Mouse (Mus musculus) kidney, postnatal 10 days (tissue): ENCODE results near the gene Cdh4.

Experiments
- DNase-seq: peaks from one replicate; pipeline ENCODE4 v3.0.0; 2021; ENCODE audit warnings: mixed read lengths

Gene Cdh4

DNA sequence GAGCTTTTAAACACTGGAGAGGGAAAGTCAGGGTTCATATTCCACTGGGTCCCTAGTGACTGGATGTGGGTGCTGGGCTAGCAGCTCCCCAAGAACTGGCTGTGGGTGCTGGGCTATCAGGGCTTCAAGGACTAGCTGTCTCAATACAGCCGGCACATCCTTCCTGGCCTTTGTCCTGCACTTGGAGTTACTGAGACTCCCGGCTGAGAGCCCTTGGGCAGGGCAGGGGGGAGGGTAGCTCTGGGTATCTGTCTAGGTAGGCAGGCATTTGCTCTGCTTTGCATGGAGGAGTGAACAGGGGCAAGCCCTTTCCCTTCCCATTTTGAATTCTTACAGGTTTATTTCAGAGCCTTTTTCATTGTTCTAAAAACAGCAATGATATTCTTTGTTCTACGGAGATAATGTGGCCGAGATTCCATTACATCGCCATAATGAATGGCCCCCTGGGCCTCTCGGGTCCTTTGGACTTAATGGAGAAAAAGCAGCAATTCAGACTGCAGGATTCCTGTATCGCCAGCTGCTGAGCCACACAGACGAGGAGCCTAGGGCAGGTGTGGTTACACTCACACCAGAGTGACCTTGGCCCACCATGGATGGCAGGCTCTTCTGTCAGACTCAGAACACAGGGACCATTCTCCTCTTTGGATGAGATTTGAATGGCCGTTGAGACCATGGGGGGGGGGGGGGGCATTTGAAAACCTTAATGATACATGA is 97.5 kb downstream of the Cdh4 start:
- peak; percentile 27 for DNase-seq

DNA sequence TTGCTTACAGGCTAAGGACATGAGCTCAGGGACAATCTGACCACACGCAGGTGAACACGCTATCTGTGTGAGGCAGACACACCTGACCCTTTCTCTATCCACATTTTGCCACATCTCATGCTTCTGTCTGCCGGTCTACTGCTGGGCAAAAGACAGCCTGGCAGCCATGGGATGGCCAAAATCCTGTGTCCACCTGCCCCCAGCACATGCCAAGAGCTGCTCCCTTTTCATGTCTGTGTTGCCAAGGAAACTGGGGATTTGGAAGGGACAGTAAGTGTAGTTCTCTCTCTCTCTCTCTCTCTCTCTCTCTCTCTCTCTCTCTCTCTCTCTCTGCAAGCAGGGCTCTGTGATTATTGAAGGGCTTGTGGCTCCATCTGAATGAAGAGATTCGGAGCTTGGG is 98.9 kb downstream of the Cdh4 start:
- no peak for DNase-seq

DNA sequence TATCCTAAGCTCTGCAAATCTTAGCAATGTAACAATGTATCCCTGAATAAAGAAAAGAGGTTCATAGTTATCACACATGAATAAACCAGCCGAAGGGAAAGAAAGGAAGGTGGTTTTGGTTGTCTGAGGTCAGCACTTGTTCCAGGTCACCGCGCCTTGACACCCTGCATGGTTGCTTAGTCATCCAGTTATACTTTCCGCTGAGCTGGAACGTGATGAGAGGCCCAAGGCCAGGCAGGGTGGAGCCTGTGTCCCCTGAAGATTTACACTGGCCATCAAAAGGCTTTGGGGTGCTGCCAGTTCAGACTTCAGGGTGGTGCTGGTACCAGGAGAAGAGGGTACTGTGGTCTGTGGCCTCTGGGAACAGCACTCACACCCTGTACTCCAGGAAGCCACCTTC is 105.4 kb downstream of the Cdh4 start:
- peak; percentile 23 for DNase-seq

DNA sequence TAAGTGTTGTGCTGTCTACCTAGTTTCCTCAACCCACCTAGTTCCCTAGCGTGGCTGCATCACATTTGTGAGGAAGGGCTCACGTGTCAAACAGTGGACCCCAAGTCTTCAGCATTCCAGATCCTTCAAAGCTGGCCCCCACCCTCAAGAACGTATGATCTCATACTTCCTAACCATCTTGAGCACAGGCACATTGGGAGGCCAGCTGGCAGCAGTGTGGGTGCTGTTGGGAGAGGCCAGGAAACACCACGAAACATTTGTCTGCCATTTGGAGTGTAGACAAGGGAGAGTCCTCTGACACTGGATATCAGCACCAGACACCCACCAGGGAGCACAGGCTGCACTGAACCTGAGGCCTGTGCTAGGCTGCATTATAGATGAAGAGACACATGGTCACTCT is 113.7 kb downstream of the Cdh4 start:
- DNase-seq = no peak

DNA sequence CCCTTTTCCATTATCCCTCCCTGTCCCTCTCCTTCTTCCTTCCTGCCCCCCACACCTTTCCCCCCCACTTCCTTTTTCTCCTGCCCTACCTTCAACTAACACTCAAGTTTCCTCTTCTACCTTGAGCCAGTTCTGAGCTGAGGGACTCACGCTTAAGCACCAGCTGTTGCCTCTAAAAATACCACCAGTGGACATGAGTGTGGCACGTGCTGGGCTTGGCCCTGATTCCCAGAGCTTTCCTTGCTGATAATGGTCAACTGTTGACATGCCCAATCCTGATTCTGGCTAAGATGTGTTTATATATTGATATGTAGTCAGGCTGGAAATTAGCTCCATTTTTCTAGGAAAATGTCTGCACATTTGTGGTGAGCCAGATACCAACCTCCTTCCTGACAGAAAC is 120.1 kb downstream of the Cdh4 start:
- DNase-seq = no peak

DNA sequence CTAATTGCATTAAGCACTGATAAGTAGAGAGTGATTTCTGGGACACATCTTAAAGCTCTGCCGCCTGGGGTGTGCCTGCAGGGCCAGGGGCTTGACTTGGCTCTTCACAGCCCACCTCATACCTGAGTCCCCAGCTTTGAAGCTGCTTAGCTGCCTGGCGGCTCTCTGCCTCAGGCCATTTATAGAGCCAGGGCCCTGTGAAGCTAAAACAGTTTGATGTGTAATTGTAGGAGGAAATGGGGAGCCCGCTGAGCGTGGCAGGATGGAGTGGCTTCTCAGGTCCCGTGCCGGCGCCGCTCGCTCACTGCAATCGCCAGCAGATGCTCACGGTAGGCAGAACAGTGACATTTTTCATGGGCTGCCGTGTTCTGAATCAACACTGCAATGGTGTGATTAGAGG is 123.4 kb downstream of the Cdh4 start:
- DNase-seq = no peak

DNA sequence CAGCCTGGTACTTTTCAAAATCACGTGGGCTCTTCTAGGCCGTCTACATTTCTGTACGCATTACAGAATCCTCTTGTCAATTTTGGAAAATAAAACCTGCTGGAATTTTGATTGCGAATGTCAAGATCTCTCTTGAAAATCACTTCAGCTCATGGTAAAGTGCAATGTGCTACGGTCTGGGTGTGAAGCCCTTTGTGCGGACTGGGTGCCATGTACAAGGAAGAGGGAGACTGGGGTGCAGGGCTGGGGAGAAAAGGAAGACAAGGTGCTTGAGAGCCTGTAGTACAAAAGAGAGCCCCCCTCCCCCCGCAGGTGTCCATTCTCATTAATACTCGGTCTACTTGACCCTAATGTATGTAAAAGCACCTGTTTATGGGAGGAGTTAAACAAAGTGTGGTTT is 125.7 kb downstream of the Cdh4 start:
- DNase-seq = no peak

DNA sequence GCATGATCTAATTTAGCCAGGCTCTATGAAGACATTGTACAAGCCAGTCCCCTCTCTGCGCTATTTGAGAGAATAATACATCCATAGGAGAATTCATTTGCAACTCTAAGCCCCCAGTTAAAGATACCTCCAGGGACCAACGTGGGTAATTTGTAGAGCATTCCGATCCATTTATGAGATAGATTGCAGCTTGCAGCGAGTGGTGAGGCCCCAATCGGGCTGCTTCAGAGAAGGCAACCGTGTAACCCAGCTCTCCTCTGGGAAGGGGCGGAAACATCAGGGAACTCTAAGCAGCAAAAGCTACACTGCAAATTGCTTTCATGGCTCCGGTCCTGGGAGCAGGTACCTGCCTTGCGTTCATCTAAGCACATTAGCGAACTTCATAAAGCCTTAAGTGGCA is 126.9 kb downstream of the Cdh4 start:
- DNase-seq = no peak

DNA sequence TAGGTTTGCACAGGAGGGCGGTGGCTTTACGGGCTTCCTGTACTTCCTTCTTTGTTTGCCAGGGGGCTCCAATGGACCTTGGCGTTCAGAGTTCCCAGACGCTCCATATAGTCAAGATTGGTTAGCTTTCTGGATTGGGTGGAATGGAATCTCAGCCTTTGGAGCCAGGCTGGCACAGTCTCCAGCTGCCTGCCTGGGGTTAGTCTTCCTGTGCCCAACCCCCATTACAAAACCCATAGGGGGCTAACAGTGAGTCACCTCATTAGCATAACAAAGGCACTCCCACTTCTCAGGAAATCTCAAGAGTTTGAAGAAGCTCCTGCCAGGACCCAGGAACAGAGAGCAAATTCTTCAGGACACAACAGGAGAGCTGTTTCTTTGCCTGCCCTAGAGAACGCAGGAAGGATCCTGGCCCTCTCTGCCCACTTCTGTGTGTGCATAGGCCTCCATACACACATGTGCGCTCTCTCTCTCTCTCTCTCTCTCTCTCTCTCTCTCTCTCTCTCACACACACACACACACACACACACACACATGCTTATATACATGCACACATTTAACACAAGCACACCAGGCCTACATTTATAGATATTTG is 129.0 kb downstream of the Cdh4 start:
- no peak for DNase-seq

DNA sequence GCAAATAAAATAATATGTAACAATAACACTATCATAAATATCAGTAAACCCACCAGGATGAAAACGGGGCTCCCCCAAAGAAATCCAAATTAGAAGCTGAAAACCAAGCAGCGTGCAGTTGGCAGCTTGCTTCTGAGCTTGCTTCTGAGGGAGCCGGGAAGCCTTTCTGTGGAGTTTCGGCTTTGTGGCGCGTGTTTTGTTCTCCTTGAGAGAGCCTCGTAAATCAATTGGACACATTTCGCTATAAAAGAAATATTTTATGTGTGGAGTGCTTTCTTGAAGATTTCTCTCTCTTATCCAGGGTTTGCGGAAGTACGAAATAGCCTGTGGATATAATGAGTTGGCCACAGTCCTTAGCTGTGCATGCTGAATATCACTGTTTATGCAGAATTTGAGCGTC is 131.1 kb downstream of the Cdh4 start:
- no peak for DNase-seq

DNA sequence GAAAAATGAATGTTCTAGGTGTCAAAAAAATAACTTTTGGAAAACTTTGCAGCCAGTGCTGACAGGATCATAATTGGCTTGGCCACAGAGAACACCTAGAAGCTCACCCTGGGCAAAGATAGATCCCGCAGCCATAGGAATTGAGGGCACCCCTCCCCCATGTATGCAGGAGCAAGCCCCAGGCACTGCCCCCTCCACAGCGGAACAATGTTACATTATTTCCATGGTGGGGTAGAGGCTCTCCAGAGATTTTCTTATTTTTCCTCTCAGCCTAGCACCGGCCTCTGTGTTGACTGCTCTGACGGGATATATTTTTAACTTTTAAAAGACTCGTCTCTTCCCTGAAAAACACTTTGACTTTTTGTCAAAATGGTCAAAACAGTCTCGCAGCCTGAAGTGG is 131.6 kb downstream of the Cdh4 start:
- DNase-seq = no peak

DNA sequence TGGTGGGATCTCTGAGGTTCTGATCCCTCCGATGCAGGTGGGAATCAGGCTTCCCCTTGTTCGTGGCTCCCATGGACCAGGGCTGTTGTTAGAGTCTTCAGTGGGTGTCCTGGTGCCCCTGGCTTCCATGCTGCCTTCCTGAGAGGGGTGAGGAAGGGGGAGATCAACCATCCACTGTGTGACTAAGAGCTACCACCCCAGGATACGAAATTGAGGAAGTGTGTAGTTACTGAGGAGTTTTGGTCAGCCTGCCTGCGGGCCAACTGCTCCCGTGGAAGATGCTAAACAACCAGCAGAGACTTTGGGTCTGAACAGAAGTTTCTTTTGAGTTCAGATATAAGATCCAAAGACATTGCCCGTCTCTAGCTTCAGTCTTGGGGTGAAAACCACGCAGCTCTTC is 133.4 kb downstream of the Cdh4 start:
- DNase-seq = no peak

DNA sequence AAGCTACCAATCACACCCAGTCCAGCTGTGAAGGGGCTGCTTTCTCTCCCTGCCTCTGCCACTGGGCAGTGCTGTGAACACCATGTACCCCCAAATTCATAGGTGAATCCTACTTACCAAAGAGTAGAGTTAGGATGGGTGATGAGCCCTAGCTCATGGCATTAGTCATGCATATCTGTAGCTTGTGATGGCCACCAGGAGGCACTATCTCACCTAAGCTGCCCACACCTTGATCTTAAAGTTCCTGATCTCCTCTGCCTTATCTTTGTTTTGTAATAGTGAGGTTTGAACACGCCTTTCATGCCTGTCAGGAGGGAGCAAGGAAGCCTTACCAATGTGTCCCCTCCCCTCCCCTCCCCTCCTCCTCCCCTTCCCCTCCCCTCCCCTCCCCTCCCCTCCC is 134.0 kb downstream of the Cdh4 start:
- DNase-seq = no peak

DNA sequence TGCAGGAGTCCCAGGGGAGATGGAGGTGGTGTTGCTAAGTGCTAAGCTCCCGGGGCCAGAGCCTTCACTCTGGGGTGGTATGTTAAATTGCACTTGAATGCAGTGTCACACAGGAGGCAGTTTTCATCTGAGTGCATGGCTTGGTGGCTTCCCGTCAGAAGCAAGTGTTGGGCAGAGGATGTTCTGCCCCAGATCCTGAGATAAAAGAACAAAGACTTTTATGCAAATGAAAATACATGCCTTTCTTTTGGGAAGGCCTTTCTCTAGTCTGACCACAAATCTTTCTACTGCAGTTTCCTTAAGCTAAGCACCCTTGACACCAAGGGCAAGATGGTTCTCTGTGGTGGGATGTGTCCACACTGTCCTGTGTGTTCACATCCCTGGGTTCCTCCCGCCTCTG is 136.1 kb downstream of the Cdh4 start:
- DNase-seq = no peak

DNA sequence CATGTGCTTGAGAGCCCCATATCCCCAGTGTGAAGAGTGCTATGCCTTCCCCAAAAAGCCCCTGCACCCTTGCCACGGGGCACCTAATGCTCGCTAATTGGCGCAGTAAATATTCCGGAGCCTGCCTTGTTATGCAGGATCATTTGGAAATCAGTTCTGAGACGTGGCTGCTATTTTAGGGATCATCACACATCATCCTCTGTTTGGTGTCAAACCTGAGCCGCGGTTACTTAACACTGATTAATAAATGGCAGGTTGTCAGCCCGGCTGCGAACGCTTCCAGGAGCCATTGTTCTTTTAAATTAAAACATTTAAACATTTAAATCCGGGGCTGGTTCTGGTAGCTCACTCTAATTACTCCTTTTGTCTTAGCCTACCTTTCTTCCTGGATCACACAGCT is 136.6 kb downstream of the Cdh4 start:
- DNase-seq = no peak

DNA sequence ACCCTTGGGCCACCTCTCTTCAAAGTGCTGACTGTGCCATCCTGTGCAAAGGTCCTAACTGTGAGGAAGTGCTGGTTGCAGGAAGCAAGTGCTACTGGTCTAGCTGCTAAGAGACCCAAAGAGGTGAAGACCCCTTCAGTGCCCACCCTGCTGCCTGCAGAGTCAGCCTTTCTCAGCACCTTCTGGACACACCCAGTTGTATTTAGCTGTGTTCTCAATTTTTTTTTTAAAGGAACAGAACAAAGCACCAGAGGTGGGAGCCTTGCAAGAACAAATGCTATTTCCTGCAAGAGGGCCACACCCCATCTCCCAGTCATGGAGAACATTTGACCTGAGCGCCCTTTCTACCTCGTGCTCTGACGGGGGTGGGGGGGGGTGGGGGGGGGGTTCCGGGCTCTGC is 138.2 kb downstream of the Cdh4 start:
- no peak for DNase-seq

DNA sequence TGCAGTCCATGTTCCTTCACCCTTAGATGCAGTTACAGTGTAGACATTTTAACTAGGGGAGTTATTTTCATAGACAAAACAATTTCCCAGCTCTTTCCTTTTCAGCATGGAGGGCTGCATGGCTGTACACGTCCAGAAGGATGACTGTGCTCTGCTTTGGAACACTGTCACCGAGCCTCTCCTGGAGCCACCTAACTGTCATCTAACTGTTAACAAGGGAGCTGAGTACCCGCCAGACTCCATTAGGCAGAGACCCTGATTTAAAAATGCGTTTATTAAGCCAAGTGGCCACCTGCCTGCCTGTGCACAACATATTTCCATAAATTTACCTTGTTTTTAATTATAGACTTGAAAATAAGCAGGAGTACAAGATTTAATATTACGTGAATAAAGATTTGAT is 138.8 kb downstream of the Cdh4 start:
- DNase-seq = no peak

DNA sequence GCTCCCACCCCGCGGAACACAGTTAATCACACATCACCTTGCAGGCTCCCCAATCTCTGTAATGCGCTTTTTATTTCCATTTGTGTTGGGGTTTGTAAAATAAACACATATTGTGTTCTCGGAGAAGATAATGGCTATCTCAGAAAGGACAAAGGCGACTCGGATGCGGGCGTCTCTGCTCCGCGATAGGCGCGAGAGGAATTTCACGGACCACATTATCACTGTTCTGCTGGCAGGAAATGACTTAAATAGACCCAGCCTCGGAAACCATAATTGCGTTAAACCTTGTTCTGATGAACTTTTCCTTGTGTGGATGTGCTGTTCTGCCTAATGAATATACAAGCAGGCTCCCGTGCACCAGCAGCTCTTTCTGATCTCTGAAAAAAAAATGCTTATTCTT is 140.7 kb downstream of the Cdh4 start:
- no peak for DNase-seq

DNA sequence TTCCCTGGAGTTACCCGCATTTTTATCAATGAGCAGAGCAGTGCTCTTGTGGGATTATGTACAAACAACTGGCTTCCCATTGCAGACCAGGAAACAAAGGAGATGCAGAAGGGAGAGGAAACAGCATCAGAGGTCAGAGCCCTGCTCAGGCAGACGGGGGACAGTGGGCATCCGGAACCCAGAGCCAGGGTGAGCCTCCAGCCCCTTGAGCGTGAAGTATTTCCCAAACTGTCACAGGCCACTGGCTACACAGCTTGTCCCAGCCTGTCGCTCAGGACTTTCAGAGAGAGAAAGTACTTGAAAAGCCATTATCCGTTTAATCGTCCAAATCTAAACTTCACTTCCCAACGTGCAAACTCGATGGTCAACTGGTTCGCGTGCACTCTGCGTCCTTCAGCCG is 142.4 kb downstream of the Cdh4 start:
- no peak for DNase-seq

DNA sequence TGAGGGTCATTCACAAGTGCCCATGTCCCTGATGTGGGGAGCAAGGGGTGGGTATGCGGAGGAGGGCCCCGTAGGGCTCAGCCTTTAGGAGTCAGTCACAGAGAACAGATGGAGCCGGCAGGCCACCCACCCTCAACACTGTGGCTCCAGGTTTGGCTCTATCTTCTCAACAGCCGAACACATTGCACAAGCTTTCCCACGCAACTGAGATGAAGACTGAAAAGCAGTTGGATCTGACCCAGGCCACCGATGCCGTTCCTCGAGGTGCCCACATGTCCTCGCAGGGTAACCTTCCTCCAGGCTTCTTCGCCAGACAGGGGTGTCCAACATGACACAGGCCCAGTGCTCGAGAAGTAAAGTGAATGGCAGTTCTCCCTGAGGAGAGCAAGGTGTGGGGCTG is 144.2 kb downstream of the Cdh4 start:
- no peak for DNase-seq

DNA sequence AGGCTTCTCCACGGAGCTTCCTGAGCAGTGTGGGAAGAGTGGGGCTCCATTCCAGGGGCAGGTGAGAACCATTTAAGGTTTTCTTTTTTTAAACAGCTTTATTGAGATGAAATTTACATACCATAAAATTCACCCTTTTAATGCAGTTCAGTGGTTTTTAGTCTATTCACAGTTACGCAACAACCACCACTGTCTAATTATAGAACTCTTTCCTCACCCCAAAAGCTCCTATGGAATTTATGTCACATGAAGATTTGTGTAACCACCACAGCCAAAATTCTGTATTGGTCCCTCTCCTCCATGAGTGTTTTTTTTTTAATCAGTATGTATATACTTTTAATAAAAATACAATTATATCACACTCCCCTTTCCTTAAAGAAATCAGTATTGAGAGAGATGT is 144.8 kb downstream of the Cdh4 start:
- no peak for DNase-seq

DNA sequence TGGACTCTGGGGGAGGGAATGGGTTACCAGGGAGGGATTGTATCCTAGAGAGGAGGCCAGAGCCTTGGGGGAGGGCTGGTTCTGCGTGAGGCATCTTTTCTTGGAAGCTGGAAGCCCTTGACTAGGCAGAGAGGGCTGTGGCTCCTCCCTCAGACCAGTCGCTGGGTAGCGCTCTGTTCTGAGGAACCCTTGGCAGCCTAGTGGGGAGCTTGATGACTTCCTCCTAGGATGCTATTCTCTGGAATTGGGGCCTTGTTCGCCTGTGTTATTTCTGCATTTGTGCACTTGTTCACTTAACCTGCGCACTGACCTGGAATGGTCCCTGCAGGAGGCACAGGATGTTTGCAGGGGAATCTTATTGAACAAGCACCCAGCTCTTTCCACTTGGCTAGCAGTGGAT is 149.4 kb downstream of the Cdh4 start:
- no peak for DNase-seq

DNA sequence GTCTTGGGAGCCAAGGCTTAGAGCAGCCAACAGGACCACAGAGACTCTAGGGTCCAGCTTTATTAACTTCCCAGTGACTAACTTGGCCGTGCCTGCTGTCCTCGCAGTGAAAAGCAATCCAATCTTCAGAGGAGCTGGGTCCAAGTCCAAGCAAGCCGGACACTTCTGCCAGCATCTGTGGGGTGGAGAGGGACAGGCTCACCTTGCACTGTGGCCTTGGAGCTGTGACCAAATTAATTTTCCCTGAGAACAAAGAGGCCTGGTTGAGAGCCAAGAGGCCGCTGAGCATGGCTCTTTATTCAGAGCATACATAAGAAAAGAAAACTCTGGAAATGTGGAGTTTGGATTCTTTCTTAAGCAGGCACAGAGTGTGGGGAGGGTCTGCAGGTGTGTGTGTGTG is 152.8 kb downstream of the Cdh4 start:
- no peak for DNase-seq

DNA sequence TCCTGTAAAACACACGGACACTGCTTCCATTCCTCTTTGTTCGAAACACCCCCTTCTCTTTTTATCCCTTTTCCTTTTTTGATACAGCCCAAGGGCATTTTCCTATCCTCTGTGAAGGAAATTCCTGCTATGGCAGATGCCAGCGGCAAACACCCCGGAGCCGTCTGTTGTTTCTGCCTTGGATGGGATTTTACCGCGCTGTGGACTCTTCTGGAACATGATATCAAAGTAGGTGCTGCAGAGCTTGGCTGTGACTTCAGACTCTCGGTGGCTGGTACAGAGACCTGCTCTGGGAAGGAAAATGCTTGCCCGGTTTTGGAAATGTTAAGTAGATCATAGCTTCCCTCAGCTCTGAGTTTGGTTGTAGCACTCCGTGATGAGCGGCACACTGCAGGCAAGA is 156.7 kb downstream of the Cdh4 start:
- DNase-seq = no peak

DNA sequence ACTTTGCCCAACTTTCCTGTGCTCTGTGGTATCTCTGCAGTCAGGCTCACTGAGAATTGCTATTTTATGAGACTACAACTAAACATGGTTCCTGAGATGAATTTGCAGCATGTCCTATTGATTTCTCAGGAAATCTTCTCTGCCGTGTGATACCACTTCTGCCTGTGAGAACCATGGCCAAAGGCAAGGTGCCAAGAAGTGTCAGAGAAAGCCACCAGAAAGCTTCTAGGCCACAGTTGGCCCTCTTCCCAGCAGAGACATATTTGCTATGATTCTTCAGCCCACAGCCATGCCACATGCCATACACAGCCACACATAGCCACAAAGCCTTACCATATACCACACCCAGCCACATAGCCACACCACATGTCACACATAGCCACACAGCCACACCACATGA is 157.7 kb downstream of the Cdh4 start:
- DNase-seq = no peak
